Mouse (Mus musculus): ENCODE results near the gene Fbxw7. TPM values are rescaled to one million over a fixed set of nuclear protein-coding genes. Genes with fewer than 3 reads are reported as not detected.
"Not testable (repeated sequence)": the region's sequence is repeated elsewhere in the genome, so short reads cannot be mapped to it uniquely, and the experiment has no call there.

Fbxw7 gene
- total RNA-seq, 2 experiments from 2014 or later, result 3.6 to 14.8 TPM

DNA sequence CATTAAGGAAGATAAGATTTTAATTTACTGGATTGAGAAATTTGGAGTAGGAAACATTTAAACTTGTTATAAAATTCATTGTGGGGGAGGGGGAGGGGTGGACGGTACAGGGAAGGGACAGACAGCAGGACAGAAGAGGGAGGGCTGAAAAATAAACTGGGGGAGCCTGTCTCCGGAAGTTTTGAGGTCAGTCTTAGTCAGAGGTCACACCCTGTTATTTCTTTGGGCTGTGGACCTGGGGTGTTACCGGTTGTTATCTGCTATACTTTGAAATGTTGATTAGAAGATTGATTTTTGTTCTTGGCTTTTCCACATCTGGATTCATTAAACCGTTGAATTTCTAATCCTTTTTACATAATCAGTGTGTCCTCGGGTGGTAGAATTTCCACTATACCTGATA lies 10.9 kb downstream of the Fbxw7 start:
- ATAC-seq (replicated peaks; ENCODE audit: poor library complexity, severe bottlenecking), result no peak

DNA sequence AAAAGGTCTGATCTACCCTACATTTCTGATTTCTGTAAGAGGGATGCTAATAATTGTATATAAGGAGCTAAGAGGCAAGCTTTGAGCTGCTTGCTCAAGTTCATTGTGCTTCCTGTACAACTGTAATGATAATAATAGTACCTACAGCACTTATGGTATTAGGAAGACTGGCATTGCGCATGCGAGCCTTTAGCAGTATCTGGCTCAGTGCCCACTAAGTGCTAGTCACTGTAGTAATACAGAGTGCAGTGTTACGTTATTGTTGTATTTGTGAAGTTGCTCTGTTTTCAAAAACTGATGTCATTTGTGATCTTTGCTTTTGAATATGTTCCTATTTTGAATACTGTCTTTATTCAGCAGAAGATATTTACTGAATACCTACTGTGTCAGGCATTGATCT lies 11.3 kb downstream of the Fbxw7 start:
- ATAC-seq (replicated peaks; ENCODE audit: poor library complexity, severe bottlenecking), result peak; percentile 52

DNA sequence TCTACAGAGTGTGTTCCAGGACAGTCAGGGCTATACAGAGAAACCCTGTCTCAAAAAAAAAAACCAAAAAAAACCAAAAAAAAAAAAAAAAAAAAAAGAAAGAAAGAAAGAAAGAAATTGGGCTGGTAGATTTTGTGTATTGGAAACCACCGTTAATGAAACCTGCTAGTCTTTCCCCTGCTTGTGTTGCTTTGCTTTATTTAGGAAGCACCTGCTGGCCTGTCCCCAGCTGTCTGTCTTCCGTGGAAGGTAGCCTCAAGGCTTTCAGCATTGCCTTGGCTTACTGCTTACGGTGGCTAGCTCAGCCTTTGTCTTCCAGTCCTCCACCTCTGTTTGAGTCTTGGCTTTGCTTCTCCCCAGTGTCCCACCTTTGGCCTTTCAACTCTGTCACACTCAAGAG lies 11.9 kb downstream of the Fbxw7 start:
- ATAC-seq (replicated peaks; ENCODE audit: poor library complexity, severe bottlenecking), result no peak

DNA sequence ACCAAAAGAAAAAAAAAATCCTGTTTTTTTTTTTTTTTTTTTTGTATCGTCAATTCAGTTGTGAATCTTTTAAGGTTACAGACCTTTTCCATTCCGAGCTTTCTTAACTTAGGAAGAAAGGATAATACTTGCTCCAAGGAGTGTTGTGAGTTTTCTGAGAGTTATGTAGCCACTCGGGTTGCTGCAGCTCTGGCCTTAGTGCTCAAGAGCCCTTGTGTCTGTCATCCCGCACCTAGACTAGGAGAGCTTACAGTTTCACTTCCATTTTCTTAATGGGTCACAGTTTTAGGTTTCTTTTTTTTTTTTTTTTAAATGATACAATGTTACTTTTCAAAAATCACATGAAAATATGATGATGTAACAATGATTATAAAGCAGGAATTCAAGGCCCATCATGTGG lies 12.5 kb downstream of the Fbxw7 start:
- ATAC-seq (replicated peaks; ENCODE audit: poor library complexity, severe bottlenecking), result peak; percentile 92

DNA sequence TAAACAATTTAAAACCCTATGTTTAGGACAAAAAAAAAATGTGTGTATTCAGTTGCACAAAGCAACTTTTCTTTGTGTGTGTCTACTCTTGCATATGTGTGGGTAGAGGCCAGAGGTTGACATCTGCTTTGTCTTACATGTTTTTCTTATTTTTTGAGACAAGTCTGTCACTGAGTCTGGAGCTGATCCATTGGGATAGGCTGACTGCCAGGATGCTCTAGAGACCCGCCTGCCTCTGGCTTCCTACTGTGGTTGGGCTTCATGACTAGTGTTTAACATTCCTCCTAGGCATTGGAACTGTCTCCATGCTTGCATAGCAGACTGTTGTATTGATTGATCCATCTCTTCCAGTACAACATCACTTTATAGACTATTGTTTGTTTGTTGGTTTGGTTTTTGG lies 14.3 kb downstream of the Fbxw7 start:
- ATAC-seq (replicated peaks; ENCODE audit: poor library complexity, severe bottlenecking), result no peak

DNA sequence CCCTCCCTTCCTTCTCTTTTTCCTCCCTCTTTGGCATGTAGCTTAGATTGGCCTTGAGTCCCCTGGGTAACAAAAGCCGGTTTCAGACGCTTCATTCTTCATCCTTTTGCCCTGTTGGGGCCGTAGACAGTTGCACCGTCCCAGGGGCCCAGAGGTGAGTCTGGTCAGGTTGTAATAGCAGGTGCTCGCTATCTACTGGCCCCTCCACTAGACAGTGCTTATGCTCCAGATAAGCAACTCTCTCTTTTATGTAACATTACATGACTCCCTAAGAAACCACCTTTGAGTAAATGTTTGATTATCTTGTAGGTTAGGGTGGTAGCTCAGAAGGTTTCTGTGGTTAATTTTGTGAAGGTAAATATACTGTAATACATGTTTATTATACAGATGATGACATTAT lies 21.0 kb downstream of the Fbxw7 start:
- ATAC-seq (replicated peaks; ENCODE audit: poor library complexity, severe bottlenecking), result no peak

DNA sequence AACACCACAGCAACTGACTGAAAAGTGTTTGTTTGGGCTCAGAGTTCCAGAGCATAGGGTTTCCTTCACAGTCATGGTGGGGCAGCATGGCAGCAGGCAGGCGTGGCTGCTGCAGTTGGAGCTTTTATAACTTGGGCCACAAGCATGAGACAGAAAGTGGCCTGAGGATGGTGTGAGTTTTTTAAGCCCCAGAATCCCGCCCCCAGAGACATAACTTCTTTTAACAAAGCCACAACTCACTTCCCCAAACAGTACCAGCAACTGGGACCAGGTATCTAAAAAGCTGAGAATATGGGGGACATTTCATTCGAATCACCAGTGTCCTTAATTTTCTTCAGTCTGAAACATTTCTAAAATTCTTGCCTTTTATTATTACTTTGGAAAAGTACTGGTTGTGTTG lies 22.9 kb downstream of the Fbxw7 start:
- peak; percentile 21 for ATAC-seq (replicated peaks; ENCODE audit: poor library complexity, severe bottlenecking)

DNA sequence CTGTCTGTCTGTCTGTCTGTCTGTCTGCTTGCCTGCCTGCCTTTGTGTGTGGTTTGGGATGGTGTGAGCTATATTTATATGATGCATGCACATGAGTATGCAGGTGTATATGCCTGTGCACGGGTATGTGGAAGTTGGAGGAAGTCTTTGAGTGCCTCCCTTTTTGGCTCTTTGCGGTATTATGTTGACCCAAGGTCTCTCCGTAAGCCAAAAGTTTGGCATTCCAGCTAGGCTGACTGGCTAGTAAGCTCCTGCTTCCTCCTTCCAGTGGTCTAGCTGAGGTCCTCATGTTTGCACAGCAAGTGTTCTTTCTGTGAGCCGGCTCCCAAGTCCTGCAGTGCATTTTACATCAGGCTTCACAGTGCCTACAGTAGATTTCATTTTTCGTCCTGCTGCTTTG lies 24.4 kb downstream of the Fbxw7 start:
- no peak for ATAC-seq (replicated peaks; ENCODE audit: poor library complexity, severe bottlenecking)

DNA sequence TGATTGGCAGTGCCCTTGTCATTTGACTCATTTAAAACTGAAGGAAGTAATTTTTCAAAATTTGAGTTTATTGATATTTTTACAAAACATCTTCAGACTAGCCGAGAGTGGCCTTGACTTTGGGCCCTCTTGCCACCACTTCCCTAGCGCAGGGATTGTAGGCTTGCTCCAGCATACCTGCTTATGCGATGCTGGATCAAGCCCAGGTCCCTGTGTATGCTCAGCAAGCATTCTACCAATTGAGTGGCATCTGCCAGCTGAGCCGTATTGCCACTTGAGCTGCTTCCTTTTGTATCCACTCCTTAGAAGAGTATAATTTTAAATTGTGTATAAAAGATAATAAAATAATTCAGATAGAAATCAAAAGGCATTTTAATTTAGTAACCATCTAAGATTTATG lies 26.2 kb downstream of the Fbxw7 start:
- no peak for ATAC-seq (replicated peaks; ENCODE audit: poor library complexity, severe bottlenecking)

DNA sequence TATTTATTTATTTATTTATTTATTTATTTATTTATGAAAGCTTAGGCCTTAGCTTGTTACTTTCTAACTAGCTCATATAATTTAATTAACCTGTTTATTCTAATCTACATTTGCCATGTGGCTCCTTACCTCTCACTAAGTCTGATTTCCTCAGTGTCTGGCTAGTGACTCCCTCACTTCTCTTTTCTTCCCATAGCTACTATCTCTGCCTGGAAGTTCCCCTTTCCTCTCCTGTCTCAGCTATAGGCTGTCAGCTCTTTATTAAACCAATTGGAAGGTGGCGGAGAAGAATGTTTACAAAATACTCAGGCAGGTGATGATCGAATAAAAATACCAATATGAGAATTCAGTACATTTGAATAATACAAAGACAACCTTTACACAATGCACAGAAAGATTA lies 27.7 kb downstream of the Fbxw7 start:
- peak; percentile 98 for ATAC-seq (replicated peaks; ENCODE audit: poor library complexity, severe bottlenecking)

DNA sequence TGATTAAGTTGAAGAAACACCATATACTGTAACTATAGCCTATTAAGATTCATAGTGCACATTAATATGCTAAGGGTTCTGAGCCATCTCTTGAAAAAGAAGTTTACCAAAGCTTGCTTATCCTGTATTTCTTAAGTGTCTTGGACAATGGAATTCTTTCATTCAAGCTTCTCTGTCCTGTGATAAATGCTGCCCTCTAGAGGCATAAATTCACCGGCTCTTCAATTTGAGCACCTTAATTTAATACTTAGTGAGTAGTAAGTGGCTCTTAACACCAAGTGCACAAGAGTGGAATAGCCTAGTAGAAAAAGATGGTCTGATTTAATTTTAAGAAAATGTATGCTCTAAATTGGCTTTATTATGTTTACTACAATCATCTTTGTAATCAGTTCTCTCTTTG lies 28.5 kb downstream of the Fbxw7 start:
- ATAC-seq (replicated peaks; ENCODE audit: poor library complexity, severe bottlenecking), result no peak; the same call in 1 of the 2 replicates

DNA sequence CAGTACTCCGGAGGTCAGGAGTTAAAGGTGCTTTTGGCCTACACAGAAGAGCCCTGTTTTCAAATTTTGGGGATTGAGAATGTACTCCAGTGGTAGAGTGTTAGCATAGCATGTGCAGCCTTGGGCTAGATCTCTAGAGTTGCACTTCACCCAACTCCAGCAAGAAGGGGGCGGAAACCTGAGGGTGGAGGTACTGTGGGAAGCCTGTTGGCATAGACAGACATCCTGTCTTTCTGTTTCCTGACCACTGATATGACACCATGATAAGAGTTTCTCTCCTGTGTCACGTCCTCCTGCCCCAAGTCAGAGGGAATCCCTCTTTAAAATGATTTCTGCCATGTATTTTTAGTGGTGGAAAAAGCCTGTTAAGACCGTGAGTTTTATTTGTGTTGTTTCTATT lies 33.7 kb downstream of the Fbxw7 start:
- ATAC-seq (replicated peaks; ENCODE audit: poor library complexity, severe bottlenecking), result peak; percentile 76

DNA sequence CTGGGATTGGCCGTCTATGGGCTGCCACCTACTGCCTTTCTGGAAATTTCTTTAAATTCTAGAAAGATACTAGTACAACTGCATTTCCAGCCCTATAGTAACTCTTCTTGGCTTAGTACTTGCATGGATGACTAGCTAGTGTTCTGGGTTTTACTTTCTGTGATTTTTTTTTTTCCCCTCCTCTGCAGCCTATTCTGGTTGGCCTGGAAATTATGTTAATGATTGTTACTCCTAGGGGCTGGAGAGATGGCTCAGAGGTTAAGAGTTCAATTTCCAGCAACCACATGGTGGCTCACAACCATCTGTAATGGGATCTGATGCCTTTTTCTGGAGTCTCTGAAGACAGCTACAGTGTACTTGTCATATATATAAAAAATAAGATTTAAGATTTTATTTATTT lies 35.4 kb downstream of the Fbxw7 start:
- no peak for ATAC-seq (replicated peaks; ENCODE audit: poor library complexity, severe bottlenecking)

DNA sequence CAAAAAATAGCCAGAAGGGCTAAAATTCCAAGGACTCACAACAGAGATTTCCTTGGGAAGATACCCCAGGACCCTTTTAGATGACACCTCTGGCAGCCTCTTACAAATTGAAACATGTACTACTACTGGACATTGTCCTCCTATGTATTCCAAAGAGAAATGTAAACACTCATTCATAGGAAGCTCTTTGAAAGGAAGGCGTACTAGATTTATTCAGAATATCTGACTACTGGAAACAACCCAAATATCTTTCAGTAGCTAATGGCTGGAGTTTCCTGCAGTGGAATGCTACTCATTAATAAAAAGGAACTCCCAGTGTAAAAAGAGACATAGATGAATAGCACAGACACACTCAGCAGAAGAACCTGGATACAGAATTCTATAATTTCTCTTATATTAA lies 36.7 kb downstream of the Fbxw7 start:
- no peak for ATAC-seq (replicated peaks; ENCODE audit: poor library complexity, severe bottlenecking)

DNA sequence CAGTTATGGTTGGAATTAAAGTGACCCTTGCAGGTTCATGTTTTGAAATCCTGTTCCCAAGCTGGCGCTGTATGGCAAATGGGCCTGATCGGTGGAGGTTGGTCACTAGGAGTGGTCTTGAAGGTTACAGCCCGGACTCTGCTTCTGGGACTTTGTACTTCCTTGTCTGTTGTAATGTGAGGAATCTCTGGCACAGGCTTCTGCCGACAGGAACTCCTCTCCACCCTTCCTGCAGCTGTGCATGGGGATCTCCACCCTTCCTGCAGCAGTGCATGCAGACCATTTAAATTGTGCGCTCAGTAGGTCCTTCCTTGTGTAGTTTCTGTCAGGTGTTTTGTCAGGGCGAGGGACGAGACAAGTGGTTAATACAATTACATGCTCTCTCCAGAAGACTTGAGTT lies 37.8 kb downstream of the Fbxw7 start:
- ATAC-seq (replicated peaks; ENCODE audit: poor library complexity, severe bottlenecking), result no peak

DNA sequence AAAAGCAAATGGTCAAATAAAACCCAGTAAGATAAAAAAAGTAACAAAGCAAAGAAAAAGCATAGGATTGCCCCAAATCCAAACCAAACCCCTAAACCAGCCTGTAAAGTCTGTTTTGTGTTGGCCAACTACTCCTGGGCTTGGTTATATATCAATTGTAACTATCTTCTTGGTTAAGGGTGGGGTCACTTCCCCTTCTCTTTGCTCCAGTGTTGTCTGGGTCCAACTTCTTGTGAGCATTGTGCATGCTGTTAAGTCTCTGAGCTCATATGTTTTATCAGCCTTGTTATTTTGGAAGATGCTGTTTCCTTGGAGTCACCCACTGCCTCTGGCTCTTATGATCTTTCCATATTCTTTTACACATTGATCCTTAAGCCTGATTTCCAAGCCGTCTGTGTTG lies 39.4 kb downstream of the Fbxw7 start:
- ATAC-seq (replicated peaks; ENCODE audit: poor library complexity, severe bottlenecking), result 0 out of 2 replicates have a peak, but pooled peaks have one; percentile 52

DNA sequence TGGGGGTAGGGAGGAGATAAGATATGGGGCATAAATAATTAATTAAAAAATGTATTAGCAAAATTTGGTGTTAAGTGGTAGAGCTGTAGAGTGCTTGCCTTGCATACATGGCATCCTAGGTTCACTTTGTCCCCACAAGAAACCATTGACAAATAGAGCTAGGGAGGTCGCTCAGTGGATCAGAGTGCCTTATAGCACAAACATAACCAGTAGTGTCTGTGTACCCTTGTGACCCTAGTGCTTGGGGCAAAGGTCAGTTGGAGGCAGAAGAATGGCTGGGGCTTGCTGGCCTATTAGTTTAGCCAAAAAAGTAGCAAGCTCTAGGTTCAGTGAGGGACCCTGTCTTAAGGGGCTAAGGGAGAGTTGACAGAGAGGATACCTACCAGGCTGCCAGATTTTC lies 45.6 kb downstream of the Fbxw7 start:
- no peak for ATAC-seq (replicated peaks; ENCODE audit: poor library complexity, severe bottlenecking)

DNA sequence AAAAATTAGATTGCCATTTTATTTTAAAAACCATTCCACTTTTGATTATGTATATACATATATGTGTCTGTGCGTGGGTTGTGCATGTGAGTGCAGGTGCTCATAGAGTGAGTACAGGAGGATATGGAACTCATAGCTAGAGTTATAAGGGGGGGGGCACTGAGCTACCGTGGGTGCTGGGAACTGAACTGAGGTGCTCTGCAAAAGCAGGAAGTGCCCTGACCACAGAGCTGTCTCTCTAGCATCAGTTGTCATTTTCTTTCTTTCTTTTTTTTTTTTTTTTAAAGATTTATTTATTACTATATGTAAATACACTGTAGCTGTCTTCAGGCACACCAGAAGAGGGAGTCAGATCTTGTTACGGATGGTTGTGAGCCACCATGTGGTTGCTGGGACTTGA lies 46.7 kb downstream of the Fbxw7 start:
- not testable (repeated sequence) for ATAC-seq (replicated peaks; ENCODE audit: poor library complexity, severe bottlenecking)

DNA sequence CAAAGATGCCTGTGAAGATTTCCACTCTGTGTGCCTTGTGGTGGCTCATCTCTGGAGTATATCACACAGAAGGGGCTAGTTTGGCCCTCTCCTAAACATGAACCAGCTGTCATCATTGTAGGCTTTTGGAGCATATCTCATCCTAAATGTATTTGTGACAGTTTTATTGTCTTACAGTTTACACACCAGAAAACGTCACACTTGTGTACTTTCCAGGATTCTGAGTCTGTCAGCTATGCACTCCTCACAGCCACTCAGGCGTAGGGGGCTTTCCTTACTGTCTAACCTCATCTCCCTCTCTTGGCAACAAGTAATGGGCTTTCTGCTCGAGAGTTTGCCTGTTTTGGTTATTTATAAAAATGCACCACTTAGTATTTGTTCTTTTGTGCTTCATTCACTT lies 50.6 kb downstream of the Fbxw7 start:
- no peak for ATAC-seq (replicated peaks; ENCODE audit: poor library complexity, severe bottlenecking)

DNA sequence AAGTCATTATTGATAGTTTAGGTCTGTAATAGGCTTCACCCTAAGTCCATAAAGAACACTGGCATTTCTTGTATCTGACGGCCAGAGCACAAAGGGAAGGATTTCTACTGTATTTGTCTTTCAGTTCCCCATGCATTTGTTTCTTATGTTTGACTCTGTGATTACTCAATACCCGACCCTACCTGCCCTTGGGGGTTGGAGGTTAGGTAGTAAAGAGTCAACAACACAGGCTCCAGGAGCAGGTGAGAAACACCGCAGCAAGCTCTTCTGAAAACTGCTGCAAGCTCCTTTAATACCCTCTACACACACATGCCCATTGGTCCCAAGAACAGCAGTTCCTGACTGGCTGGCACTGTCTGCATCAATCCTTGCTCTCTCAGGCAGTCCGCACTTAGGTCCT lies 51.8 kb downstream of the Fbxw7 start:
- no peak for ATAC-seq (replicated peaks; ENCODE audit: poor library complexity, severe bottlenecking)

DNA sequence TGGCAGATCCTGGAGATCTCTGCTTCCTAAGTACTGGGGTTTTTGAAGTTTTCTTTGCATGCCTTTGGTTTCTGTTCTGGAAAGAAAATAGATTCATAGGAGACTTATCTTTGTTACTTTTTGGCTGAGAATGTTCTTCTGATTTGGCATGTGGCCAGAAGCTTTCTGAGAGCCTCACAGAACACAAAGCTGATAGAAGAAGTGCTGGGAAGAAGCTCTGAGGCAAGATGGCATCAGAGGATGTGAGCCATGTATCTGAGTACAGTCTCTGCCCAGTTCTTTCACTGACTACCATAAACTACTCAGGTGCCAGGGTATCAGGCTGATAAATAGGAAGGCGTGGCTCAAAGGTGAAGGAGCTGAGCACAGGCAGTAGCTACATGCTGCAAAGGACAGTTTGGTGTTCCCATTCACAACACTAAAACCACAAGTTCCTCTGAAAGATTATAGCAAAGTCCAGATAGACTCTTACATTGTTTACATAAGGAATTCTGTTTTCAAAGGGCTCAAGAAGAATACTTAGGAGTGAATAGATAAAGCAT lies 52.4 kb downstream of the Fbxw7 start:
- ATAC-seq (replicated peaks; ENCODE audit: poor library complexity, severe bottlenecking), result no peak

DNA sequence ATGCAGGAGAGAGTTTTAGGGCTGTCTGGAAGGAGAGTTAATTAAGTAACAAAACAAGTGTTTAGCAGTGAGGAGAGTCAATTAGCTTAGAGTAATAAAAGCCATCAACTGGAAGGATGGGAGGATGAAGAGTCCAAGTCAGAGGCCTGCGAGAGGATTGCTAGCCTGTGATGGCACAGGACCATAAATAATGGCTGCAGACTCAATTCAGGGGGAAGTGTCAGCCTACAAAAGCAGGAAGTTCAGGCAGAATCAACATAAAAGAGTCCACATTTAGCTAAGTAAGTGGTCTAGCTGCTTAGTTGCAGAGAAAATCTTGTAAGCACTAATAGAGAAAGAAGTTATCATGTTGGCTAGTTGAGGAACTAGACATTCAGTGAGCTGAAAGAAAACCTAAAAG lies 52.9 kb downstream of the Fbxw7 start:
- no peak for ATAC-seq (replicated peaks; ENCODE audit: poor library complexity, severe bottlenecking)

DNA sequence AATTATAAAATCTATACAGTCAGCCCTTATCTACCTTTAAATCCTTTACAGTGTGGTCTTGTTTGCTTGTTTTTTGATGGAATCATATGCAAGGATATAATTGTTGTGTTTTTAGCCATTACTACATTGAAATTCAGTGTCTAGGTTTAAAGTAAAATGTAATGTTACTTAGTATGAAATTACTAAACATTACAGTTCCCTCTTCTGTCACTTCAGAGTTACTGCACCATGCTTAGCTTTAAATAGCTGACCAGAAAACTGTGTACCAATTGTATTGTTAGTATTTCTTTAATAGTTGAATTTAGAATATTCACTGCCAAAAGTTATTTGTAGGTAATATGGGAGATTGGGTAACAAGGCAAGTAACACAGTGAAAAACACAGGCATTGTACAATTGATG lies 55.1 kb downstream of the Fbxw7 start:
- ATAC-seq (replicated peaks; ENCODE audit: poor library complexity, severe bottlenecking), result no peak

Measured in granulocyte monocyte progenitor cell, adult 5-6 weeks (primary cell).